Mouse (Mus musculus) liver, embryonic 14.5 days (tissue): Measurements from ENCODE around the gene Fbxl2. TPM values are rescaled to one million over a fixed set of nuclear protein-coding genes. Genes with fewer than 3 reads are reported as not detected.

ENCODE experiments used
- ATAC-seq: fragments of 200-750 bp; cut with Nextera tagmentation; 2 replicates; pipeline ENCODE4 v1.8.0; 2017; ENCODE audit warnings: moderate number of reproducible peaks, mild to moderate bottlenecking, moderate library complexity; ENCODE audit not compliant: insufficient read depth
- DNase-seq, 3 experiments: peaks; one replicate each; pipeline ENCODE4 v3.0.0-alpha.2; 2012 to 2013; ENCODE audit warnings: low read depth in 3 of 3, low spot score in 3 of 3
- H3K27ac ChIP-seq: fragments of 300-500 bp; sonication (generic); 2 replicates; pipeline ENCODE4 v1.5.1; 2014; ENCODE audit warnings: moderate library complexity, mild to moderate bottlenecking, control low read depth, inconsistent platforms
- H3K27me3 ChIP-seq: fragments of 300-500 bp; sonication (generic); 2 replicates; pipeline ENCODE4 v1.6.1; 2014; ENCODE audit warnings: mild to moderate bottlenecking, low read length, moderate library complexity; ENCODE audit not compliant: control insufficient read depth, insufficient read depth
- H3K36me3 ChIP-seq: fragments of 300-500 bp; sonication (generic); replicated peaks from 2 replicates; pipeline ENCODE4 v1.6.1; 2014; ENCODE audit warnings: low read depth; ENCODE audit not compliant: control insufficient read depth, insufficient read depth
- H3K4me1 ChIP-seq, 2 experiments: fragments of 200-500 bp in 1 of 2; fragments of 300-500 bp in 1 of 2; sonication (generic) in 1 of 2; replicated peaks; 2 replicates each; pipeline ENCODE4 v1.6.1; 2012 to 2014; ENCODE audit warnings: antibody characterized with exemption in 1 of 2, inconsistent platforms in 1 of 2, low read length in 1 of 2; ENCODE audit not compliant: control insufficient read depth in 2 of 2, insufficient read depth in 2 of 2
- H3K4me2 ChIP-seq: fragments of 300-500 bp; sonication (generic); 2 replicates; pipeline ENCODE4 v1.6.1; 2014; ENCODE audit warnings: low read depth, mild to moderate bottlenecking, control low read depth, moderate library complexity
- H3K4me3 ChIP-seq, 2 experiments: fragments of 200-500 bp in 1 of 2; fragments of 300-500 bp in 1 of 2; sonication (generic) in 1 of 2; 2 replicates each; pipeline ENCODE4 v1.5.1; 2012 to 2014; ENCODE audit warnings: low read depth in 2 of 2, low read length in 2 of 2, mild to moderate bottlenecking in 2 of 2, control low read depth in 1 of 2, inconsistent platforms in 1 of 2, moderate library complexity in 1 of 2; ENCODE audit not compliant: insufficient read depth in 1 of 2
- H3K9ac ChIP-seq: fragments of 300-500 bp; sonication (generic); replicated peaks from 2 replicates; pipeline ENCODE4 v1.6.1; 2014; ENCODE audit warnings: mild to moderate bottlenecking, control low read depth, moderate library complexity
- H3K9me3 ChIP-seq: fragments of 300-500 bp; sonication (generic); 2 replicates; pipeline ENCODE4 v1.6.1; 2016; ENCODE audit warnings: low read length, mixed read lengths; ENCODE audit not compliant: control insufficient read depth
- CTCF ChIP-seq: IDR thresholded peaks from 2 replicates; pipeline ENCODE4 v1.5.1; 2016; ENCODE audit warnings: antibody characterized with exemption, low read depth, control low read depth
- EP300 ChIP-seq: IDR thresholded peaks from 2 replicates; pipeline ENCODE4 v1.6.1; 2016; ENCODE audit warnings: antibody characterized with exemption, low read depth
- WGBS: fragments of 180-500 bp; shearing (Covaris S2); extraction: QIAGEN DNeasy Blood & Tissue Kit; methylation state at CpG from one replicate; pipeline ENCODE4 v1.1.7; 2014; ENCODE audit not compliant: insufficient replicate concordance; 5-methylcytosine and 5-hydroxymethylcytosine counted together
- polyA plus RNA-seq, 2 experiments: library from polyadenylated mRNA; depleted of rRNA in 1 of 2; stranded (reverse) in 1 of 2; unstranded in 1 of 2; fragments of >200 nt; fragmentation: Nextera tagmentation in 1 of 2; extraction: Ambion mirVana in 1 of 2; gene quantifications; 2 replicates each; pipeline versions ENCODE4 v1.2.1 to v1.2.3; 2012 to 2014

Gene Fbxl2
- polyA plus RNA-seq, 2 experiments, result 0.57 to 0.80 TPM

GRCm38 (mm10) chr9:113992810-113993209, 53.2 kb downstream of the Fbxl2 start:
- no peak overlapping the region for H3K9ac ChIP-seq
- ATAC-seq, result no peak

DNA sequence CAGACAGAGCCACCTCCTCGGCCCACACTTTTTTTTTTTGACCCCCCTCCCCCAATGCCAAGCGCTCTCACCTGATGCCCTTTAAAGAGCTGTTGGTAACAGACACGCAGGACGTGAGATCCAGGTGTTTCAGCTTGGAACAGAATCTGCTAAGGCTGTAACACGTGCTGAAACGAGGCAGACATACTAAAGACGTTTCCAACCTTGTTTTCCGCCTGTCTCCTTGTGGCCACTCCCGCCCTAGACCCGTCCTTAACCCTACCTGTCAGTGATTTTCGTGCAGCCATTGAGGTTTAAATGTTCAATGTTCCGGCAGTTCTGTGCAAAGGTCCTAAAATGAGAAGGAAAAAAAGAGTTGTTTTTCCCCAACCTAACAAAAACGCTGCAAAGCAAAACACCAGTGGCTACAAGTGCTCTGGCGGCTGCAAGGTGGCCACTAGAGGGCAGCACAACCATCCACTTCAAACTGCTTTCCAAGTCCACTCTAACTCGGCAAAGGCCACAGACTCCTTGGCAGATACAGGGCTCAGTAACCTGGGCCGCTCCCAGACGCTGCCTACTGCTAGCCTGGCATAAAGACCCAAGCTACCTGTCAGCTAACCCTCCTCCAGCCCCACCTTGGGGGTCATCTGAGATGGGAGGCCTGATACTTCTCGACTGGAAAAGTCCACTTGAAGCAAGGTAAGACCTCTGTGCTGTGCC, 55.3 kb downstream of the Fbxl2 start:
- Histone ChIP-seq H3K9ac (no peak overlapping the region; the same call in 1 of the 2 replicates), H3K27ac (no peak overlapping the region), H3K4me2 (peak overlapping the region; percentile 58), H3K9me3 (no peaks in the 10 kb centered on the region), H3K4me1 (0 out of 4 replicates have a peak, but pooled peaks cover 0 to 1% of the 10 kb centered on the region in 2 experiments), H3K4me3 (peak overlapping the region in 1 of 2 experiments; percentile 27; a peak in 2 of 4 replicates), H3K27me3 (no peaks in the 10 kb centered on the region), H3K36me3 (no peaks in the 10 kb centered on the region)
- TF ChIP-seq EP300, result no peak
- peak; percentile 97 for TF ChIP-seq CTCF
- DNase-seq (peak; percentile 64 to 66 (median 65)), ATAC-seq (peak; percentile 74)
- WGBS, result 16% methylated on average over 18 of the region's 18 CpGs

More at GRCm38 (mm10) chr9:113992810-113993209, 53.2 kb downstream of the Fbxl2 start:
- TF ChIP-seq EP300 (no peak), CTCF (no peak)
- H3K9me3 ChIP-seq, result no peaks in the 10 kb centered on the region
- no peaks in the 10 kb centered on the region for H3K36me3 ChIP-seq
- no peak overlapping the region for H3K4me3 ChIP-seq
- DNase-seq, result no peak
- 0 out of 4 replicates have a peak, but pooled peaks cover 0 to 1% of the 10 kb centered on the region in 2 experiments for H3K4me1 ChIP-seq
- H3K27me3 ChIP-seq, result no peaks in the 10 kb centered on the region
- H3K27ac ChIP-seq, result no peak overlapping the region
- 70% methylated on average over 7 of the region's 7 CpGs for WGBS
- no peak overlapping the region for H3K4me2 ChIP-seq

DNA sequence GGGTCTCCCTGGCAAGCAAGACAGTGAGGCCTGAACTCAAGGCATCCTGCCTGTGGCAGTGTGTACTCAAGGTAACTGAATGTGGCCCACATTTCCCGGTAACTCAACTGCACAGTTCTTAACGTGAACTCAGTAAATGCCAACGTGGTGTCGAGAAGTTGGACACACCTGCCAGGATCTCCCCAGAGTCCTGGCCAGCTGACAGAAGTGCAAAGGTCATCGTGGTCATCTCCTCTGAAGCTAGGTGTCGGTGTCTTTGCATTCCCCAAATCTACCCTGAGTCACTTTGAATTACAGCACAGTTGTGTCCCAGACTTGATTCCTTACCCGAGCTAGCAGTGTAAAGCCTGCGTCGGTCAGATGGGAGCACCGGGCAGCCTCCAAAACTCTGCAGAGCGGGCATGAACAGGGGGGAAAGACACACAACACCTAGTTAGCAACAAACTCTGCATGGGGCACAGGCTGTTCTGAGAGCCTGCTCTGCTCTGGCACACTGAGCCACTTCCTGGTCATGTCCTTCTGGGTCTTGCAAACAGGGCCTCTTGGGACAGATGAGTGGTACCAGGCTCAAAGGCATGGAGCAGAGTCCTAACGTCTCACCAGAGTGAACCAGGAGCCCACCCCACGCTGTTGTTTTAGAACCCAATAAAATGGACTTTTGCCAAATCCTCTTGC, 60.9 kb downstream of the Fbxl2 start:
- TF ChIP-seq CTCF (no peak), EP300 (no peak)
- ATAC-seq (no peak), DNase-seq (no peak)
- no peak overlapping the region for H3K4me2 ChIP-seq
- H3K4me1 ChIP-seq, result no peaks in the 10 kb centered on the region
- no peak overlapping the region for H3K9ac ChIP-seq
- no peaks in the 10 kb centered on the region for H3K9me3 ChIP-seq
- no peak overlapping the region for H3K27ac ChIP-seq
- WGBS, result 69% methylated on average over 13 of the region's 13 CpGs
- no peak overlapping the region for H3K4me3 ChIP-seq
- H3K36me3 ChIP-seq, result no peaks in the 10 kb centered on the region
- H3K27me3 ChIP-seq, result no peaks in the 10 kb centered on the region

GRCm38 (mm10) chr9:113982883-113983670, 62.9 kb downstream of the Fbxl2 start:
- Histone ChIP-seq H3K27me3 (no peaks in the 10 kb centered on the region), H3K27ac (no peak overlapping the region), H3K36me3 (peaks cover 18% of the 10 kb centered on the region), H3K4me2 (no peak overlapping the region), H3K4me1 (no peaks in the 10 kb centered on the region), H3K9me3 (no peaks in the 10 kb centered on the region), H3K9ac (no peak overlapping the region), H3K4me3 (no peak overlapping the region)
- DNase-seq (no peak), ATAC-seq (no peak)
- WGBS, result 77% methylated on average over 11 of the region's 11 CpGs
- TF ChIP-seq EP300 (no peak), CTCF (no peak)
